Mouse (Mus musculus) C2C12 (cell line): ENCODE measurements around the gene Camk2d.

Experiments
- CTCF ChIP-seq: IDR thresholded peaks from one replicate; pipeline ENCODE4 v1.5.1; 2011; ENCODE audit not compliant: control insufficient read depth, insufficient read depth, insufficient read length
- FOSL1 ChIP-seq: IDR thresholded peaks from one replicate; pipeline ENCODE4 v1.8.0; 2011; ENCODE audit warnings: mild to moderate bottlenecking, low read length; ENCODE audit not compliant: poor library complexity, insufficient read depth, severe bottlenecking
- MYOD1 ChIP-seq: IDR thresholded peaks from one replicate; pipeline ENCODE4 v1.6.1; 2011; ENCODE audit warnings: low read depth; ENCODE audit not compliant: control insufficient read depth, insufficient read length
- USF1 ChIP-seq: IDR thresholded peaks from one replicate; pipeline ENCODE4 v1.6.1; 2011; ENCODE audit warnings: low read depth, mild to moderate bottlenecking, control low read depth, moderate library complexity

DNA sequence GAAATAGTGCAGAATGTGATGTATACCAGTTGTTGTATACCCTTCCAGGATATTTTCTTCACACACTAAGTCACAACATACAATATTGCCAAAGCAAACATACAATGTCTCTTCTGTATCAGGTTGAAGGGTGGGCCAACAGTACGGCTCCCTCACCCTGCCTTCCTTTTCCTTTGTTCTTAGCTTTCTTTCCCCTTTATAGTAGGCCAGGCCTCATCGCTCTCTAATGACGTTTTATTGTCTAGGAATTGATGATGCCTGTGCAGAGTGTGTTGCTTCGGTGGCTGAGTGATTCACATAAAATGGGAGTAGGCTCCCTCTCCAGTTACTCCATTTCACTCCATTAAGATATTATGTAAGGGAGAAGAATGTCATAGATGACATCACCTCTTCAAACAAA lies 290.5 kb downstream of the Camk2d start:
- TF ChIP-seq FOSL1 (no peak), MYOD1 (no peak), CTCF (no peak), USF1 (no peak)
